Mouse (Mus musculus) lung, postnatal 36 days (tissue): ENCODE results near the gene St7.
A peak's percentile ranks its signal among the peaks of the same experiment; 100 is the strongest.

Source experiments
- DNase-seq: peaks from one replicate; pipeline ENCODE4 v3.0.0; 2022; ENCODE audit warnings: mixed read lengths

Gene St7

DNA sequence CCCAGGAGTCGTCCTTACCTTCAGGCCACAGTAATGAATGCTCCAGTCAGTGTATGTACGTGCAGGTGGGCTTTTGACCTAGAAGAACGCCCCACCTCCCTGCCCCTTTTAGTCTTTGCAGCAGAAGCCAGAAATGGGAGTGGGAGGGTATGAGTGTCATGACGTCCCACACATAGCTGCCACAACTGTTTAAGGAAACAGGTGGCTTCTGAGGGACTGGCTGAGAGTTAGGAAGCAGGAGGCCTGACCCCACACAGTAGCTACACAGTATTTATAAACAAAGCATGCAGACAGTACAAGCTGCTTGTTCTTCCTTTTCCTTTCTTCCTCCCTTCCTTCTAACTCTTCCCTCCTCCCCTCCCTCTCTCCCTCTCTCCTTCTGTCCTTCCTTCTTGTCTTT lies 135.6 kb downstream of the St7 start:
- DNase-seq, result no peak

DNA sequence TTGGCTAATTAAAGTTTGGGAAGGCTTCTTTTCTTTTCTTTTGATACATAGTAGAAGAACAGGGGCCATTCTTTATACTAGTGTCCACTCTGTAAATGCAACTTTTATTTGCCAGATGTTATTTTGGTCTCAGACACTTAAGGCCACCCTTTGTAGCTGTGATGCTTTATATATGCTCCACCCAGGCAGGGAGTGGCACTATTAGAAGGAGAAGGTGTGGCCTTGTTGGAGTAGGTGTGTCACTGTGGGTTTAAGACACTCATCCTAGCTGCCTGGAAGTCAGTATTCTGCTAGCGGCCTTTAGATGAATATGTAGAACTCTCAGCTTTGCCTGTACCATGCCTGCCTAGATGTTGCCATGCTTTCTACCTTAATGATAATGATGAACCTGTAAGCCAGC lies 137.2 kb downstream of the St7 start:
- DNase-seq, result no peak

DNA sequence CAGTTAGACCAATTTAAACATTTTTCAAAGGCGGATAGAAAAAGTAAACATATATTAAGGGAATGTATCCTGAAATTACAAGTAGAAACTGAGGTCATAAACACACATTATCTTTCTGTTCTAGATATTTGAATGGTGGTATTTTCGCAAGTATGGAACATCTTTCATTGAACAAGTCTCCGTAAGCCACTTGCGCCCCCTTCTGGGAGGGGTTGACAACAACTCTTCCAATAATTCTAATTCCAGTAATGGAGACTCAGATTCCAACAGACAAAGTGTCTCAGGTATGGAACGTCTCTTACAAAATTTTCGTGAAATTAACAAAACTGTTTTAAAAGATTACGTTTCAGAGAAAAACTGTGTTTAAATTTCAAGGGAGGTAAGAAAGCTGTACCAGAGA lies 141.8 kb downstream of the St7 start:
- peak; percentile 81 for DNase-seq

GRCm38 (mm10) chr6:17835693-17836092 lies 143.0 kb downstream of the St7 start:
- no peak for DNase-seq

DNA sequence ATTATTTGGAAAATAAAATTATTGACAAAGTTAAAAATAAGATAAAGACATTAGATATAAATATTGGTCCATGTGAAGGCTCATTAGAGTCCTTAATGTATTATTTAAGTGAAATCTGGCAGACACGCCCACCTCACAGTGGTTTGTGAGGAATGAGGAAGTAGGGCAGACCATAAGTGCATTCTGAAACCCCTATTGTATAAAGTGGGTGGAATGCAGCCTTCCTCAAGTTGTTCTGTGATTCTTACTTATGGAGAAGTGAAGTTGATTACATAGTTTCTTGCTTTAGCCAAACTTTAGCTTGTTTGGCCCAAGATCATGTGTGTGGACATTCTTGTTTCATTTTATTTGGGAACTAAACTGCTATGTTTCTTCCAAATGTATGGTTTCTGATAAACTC lies 144.9 kb downstream of the St7 start:
- peak; percentile 55 for DNase-seq

DNA sequence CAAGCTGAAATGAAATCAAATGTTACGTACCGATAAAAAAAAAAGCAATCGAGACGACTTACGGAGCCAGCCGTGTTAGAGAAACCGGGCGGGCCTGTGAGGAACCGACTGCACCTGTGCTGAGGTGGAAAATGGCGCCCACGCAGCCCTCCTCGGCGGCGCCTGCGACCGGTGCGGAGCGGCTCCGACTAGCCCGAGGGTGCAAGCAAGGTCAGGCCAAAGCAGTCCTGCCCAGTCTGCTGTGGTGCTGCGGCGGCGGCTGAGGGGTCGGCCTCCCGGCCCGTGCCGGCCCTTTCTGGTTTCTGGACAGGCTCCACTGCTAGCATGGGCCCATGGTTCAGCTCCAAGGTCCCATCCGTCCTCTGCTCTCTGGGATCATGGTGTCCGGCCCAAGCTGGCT lies 147.7 kb downstream of the St7 start:
- no peak for DNase-seq

GRCm38 (mm10) chr6:17842759-17843158 lies 150.0 kb downstream of the St7 start:
- DNase-seq, result peak; percentile 78

DNA sequence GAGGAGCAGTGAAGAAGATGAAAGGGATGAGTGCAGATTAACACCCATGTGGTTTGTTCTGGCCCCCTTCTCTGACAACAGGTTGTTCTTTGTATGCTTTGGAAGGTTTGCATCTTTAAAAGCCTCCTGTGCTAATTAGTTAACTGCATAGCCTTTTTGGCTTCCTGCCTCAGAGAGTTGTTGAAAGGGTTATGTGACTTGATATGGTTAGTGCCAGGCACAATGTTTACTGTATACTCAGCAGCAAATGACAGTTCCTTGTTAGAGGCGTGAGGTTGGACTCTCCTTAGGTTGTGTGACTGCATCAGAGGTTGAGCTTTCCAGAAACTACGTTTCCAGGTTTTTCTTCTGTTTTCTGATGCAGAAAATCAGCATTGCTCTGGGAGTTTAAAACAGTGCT lies 158.6 kb downstream of the St7 start:
- no peak for DNase-seq

- DNase-seq, result no peak
These were observed 161.0 kb downstream of the St7 start for GRCm38 (mm10) chr6:17853587-17854274.

GRCm38 (mm10) chr6:17855616-17856015 lies 162.9 kb downstream of the St7 start:
- no peak for DNase-seq

DNA sequence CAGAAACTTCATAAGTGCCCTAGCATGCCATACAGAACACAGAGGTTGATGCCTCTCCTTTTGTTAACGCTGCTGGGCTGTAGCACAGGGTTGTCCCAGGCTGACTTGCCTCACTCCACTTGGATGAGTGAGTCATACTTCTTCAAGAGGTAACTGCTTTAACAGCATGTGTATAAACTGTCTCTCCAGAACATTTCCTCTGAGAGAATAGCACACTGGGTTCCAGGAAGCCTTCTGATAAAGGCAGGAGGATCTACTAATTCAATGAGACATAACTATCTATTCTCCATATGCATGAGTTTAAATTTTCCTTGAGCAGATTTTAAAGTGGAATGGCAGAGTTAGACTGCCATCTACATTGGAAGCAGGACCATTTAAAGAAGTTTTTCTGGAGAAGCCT lies 166.8 kb downstream of the St7 start:
- DNase-seq, result no peak

DNA sequence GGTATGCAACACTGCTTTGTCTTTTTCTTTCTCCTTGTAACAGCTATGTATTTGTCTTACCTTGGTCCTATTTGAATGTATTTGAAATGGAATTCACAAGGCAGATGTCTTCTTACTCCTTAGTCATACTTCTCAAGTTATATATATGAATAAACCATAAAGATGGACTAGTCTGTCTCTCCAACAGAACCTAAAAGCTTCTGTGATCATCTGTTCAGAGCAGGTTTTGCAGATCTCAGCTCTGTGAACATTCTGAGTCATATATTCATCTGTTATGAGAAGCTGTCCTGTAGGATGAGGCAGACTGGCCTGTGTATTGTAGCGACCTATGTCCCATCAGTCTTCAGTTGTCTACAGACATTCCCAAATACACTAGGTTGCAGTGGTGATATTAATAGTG lies 167.7 kb downstream of the St7 start:
- no peak for DNase-seq

DNA sequence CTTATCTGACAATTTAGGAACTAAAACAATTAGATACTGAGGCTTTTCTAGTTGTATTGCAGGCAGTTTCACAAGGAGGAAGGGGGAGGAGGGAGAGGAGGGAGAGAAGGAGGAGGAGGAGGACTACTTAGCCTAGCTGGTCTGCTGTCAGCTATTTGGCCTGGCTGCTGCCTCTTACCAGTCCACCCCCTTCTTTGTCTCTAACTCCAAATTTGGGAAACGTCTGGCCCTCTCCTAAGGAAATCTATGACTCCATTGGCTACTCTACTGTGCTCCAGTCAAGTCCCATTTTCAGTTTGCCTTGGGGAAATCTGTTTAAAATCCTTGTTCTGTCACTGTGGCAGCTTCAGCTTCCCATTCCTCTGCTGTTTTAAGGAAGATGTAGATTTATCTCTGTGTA lies 175.1 kb downstream of the St7 start:
- peak; percentile 27 for DNase-seq

GRCm38 (mm10) chr6:17871831-17872372 lies 179.2 kb downstream of the St7 start:
- no peak for DNase-seq

DNA sequence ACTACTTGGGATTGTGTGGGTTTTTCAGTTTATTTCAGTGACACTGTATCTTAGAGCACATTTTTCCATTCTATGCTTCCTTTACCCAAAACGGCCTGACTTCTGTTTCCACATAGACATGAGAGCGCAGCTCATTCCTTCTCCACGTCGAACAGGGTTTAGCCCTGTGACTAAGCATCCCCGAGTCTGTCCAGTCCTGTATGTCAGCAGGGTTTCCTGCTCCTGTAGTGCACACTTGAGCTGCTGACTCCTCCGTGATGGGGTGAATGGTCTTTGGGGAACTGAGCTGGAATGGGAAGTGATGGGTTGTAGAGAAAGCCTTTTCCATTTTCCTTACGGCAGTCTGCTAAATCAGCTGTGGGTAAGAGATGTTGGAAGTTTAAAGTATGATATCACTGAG lies 182.9 kb downstream of the St7 start:
- DNase-seq, result no peak

- no peak for DNase-seq
These were observed 183.4 kb downstream of the St7 start for GRCm38 (mm10) chr6:17876023-17876613.

- DNase-seq, result no peak
These were observed 184.0 kb downstream of the St7 start for GRCm38 (mm10) chr6:17876670-17877179.

DNA sequence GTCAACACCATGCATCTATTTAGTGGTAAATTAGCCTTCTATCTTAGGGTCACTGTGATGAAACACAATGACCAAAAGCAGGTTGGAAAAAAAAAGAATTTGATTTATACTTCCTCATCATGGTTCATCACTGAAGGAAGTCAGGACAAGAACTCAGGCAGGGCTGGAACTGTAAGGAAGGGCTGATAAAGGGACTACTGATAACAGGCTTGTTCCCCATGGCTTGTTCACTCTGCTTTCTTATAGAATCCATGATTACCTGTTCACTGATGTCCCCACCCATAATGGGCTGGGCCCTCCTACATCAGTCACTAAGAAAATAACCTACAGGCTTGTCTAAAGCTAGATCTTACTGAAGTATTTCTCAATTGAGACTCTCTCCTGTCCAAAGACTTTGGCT lies 190.2 kb downstream of the St7 start:
- DNase-seq, result no peak

- DNase-seq, result no peak
These were observed 195.0 kb downstream of the St7 start for GRCm38 (mm10) chr6:17887765-17888164.

DNA sequence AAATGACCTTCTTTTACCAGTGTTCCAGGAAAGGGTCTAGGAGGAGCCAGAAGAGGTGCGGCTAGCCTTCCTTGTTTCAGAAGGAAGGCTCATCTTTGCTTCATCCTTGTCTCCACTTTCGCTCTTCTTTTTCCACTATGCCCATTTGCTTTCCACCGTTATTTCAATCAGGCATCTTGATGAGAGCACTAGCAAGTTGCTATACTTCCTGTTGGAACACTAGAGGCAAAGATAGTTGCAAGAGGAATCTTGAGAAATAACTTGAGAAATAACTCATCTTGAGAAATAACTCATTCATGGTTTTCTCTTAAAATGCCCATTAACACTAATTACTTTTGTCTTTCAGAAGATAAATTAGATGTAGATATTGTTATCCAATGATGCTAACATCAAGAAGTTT lies 202.8 kb downstream of the St7 start:
- DNase-seq, result no peak

- DNase-seq, result no peak
These were observed 205.8 kb downstream of the St7 start for GRCm38 (mm10) chr6:17898539-17898938.

DNA sequence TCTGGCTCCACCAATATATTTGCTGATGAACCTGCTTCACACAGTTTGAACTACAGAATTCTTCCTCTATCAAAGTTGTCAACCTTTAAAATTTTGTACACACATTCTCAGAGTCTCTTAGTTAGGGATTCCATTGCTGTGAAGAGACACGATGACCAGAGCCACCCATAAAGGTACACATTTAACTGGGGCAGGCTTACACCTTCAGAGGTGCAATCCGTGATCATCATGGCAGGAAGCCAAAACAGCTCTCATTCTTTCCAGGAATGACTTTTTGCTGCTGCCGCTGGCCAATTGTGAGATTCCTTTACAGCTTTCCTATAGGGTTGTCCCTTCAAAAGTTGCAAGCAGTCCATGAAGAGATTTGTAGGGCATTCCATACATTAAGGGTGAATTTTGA lies 210.6 kb downstream of the St7 start:
- no peak for DNase-seq

DNA sequence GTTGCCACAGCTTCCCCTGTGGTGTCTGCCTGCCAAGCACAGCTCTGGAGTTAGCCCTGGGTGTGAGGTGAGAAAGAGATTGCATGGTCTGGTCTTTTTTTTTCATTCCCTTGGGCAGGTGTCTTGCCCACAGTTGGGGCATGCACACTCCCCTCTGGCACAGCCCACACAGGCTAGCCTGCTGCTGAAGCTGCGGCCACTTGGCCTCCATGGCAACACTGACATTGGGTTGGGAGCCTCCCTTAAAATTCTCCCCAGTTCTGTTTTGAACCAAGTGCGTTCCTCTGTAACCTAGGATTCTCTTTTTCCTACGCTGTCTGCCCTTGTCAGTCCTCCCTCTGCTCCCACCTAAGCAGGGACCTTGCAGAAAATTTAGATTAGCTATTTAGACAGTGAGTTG lies 213.0 kb downstream of the St7 start:
- no peak for DNase-seq

DNA sequence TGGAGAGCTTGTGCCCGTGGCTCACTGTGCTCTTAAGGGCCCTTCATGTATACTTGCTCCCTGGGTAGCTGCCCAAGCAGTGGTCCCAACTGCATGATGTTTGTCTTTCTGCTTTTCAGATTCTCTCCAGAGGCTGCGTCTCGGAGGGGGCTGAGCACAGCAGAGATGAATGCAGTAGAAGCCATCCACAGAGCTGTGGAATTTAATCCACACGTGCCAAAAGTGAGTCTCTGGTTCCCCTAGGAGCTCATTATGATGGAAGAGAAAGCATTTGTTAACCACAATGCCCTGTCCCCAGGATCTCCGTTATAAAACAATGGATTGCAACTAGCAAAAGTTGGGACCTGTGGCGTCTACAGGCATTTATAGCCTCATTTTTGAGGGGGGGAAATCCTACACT lies 213.6 kb downstream of the St7 start:
- no peak for DNase-seq

- DNase-seq, result no peak
These were observed 219.6 kb downstream of the St7 start for GRCm38 (mm10) chr6:17912312-17912711.
